Mouse (Mus musculus) gastrocnemius, postnatal 10 days (tissue): ENCODE results near the gene Thsd4. TPM values are rescaled to one million over a fixed set of nuclear protein-coding genes. Genes with fewer than 3 reads are reported as not detected.
A peak's percentile ranks its signal among the peaks of the same experiment; 100 is the strongest.

ENCODE experiments used
- DNase-seq: peaks from one replicate; pipeline ENCODE4 v3.0.0; 2021; ENCODE audit warnings: mixed read lengths
- total RNA-seq, 2 experiments: library from RNA; stranded (reverse); gene quantifications; 2 replicates each; pipeline ENCODE4 v1.2.3; 2021

The Thsd4 gene
- total RNA-seq, 2 experiments from 2014 or later, result 5.9 to 9.1 TPM

- DNase-seq, result no peak
Observed at GRCm38 (mm10) chr9:60517148-60517547, 4.7 kb downstream of the Thsd4 start.

GRCm38 (mm10) chr9:60516379-60516778 lies 5.5 kb downstream of the Thsd4 start:
- DNase-seq, result no peak

- no peak for DNase-seq
Observed at GRCm38 (mm10) chr9:60513329-60513788, 8.5 kb downstream of the Thsd4 start.

DNA sequence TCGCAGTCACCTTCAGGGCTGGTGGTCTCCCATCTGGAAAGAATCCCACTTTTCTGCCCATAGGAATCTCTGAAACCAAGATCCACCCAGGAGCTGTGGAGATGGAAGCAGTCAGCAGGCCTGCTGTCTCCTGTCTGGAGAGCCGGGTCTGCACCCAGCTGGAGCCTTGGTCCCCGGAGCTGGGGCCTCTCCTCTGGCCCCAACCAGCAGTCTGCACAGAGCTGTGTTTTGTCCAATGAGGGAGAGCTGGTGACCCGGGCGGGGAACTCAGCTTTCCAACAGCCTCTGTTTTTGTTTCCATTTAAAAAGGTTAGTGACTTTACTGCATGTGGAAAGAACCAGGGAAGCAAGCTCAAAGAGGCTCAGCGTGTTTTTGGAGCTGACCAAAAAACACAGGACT lies 11.0 kb downstream of the Thsd4 start:
- no peak for DNase-seq

- DNase-seq, result no peak
Observed at GRCm38 (mm10) chr9:60506136-60506535, 15.7 kb downstream of the Thsd4 start.

- DNase-seq, result no peak
Observed at GRCm38 (mm10) chr9:60504378-60505285, 17.2 kb downstream of the Thsd4 start.

DNA sequence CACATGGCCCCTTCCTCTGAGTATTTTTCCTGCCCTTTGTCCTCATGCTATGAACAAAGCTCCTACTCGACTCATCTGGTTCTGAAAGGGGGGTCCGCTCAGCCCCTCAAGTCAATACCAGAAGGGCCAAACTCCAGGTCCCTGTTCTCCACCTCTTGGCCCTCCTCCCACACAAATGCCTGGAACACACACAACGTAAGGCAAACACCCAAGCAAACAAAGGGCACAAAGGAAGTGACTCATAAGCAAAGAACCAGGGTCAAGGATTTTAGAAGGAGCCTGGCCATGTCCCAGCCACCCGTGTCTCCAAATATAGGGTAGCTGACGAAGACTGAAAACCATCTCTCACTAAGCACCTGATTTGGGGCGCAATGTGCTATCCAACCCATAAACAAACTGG lies 19.6 kb downstream of the Thsd4 start:
- DNase-seq, result no peak

- DNase-seq, result no peak
Observed at GRCm38 (mm10) chr9:60501504-60502179, 20.2 kb downstream of the Thsd4 start.

GRCm38 (mm10) chr9:60492275-60492974 lies 29.4 kb downstream of the Thsd4 start:
- no peak for DNase-seq

GRCm38 (mm10) chr9:60491489-60492100 lies 30.3 kb downstream of the Thsd4 start:
- DNase-seq, result no peak

DNA sequence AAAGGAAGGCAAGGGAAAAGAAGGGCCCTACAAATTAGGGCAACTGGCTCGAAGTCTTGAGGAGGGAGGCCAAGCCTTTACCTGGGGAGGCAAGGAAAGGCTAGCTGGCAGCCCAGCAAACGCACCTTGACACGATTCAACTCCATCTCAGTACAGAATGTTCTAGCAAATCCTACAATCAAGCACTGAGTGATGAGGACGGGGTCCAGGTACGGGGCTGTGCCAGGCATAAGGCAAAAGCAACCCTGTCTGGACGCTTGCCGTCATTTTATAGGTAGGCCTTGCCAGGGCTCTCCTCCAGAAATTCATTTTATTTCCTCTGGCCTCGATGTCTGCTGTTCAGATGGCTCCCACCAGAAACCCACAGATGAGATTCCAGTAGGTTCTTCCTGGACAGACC lies 30.8 kb downstream of the Thsd4 start:
- no peak for DNase-seq

GRCm38 (mm10) chr9:60488816-60489215 lies 33.0 kb downstream of the Thsd4 start:
- DNase-seq, result no peak

DNA sequence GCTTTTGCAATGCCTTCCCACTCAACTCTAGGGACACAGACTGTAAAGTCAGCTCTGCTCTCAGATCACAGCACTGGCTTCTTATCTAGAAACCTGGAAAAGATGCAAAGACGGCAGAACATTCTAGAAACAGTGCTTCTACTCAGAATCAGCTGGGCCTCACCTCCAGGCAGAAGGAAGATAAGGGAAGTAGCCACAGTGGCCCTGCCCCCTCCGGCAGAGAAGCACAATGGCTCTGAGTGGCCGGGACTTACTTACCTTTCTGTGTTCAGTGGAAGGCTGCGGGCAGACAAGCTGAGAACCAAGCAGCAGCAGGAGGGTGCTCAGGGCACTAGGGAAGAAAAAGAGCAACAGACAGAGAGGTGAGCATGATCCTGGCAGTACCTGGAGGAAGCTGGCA lies 39.7 kb downstream of the Thsd4 start:
- DNase-seq, result no peak

DNA sequence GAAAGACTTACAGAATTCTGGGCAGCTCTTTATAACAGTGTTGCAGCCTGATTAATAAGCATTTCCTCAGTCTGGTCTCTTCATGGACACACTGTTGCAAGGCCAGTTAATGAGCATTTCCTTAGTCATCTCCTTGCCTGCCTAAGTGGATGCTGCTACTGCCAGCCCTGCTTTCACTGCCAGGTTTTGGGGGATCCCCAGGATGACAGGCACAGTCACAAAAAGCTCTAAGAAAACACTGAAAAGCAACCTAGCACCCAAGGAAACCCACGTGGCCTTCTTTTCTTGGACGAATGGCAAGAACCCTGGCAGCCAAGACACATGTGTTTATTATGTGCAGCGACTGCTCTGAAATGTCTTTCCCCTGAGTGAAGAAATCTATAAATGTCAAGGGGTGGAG lies 41.8 kb downstream of the Thsd4 start:
- no peak for DNase-seq

DNA sequence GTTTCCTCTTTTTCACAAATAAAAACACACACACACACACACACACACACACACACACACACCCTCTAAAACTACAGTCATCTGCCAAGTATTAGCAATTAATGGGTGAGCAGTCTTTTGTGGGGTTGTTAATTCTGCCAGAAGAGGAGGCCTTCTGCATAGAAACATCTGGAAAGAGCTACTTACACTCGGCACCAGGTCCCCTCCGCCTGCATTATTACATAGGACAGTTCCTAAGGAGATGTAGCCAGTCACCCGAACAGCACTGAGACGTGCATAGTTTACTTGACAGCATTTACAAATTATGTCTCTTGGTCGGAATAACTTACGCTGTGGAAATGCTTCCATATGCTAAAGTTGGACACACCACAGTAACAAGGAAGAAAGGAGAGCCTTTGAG lies 43.0 kb downstream of the Thsd4 start:
- no peak for DNase-seq

DNA sequence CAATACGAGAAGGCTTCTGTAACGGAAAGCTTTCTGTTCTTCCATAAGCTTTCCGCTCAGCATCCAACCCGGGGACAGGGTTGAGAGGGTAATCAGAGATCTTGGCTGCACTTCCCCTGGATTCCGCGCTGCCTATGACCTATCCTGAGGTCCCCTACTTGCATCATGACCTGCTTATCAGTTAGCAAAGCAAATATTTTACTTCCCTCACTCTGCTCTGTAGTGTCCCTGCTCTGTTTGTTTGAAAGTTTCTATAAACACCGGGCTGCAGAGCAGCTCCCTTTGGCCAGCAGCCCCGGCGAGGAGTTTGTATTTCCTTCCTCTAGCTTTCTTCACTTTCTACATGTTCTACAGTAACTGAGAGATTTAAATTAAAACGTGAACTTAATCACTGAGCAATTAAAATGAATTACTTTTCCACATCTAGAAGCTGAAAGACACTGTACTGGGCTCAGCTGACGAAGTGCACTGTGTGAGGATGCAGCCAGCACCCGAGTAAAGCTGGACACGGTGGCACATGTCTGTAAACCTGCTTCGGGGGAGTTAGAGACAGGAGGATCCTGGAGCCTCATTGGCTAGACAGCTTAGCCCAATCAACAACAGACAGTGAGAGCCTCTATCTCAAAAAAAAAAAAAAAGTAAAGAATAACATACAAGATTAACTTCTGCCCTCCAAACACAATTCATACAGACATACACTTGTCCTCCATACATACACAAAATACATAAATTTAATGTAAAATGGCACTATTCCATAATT lies 43.7 kb downstream of the Thsd4 start:
- DNase-seq, result no peak

DNA sequence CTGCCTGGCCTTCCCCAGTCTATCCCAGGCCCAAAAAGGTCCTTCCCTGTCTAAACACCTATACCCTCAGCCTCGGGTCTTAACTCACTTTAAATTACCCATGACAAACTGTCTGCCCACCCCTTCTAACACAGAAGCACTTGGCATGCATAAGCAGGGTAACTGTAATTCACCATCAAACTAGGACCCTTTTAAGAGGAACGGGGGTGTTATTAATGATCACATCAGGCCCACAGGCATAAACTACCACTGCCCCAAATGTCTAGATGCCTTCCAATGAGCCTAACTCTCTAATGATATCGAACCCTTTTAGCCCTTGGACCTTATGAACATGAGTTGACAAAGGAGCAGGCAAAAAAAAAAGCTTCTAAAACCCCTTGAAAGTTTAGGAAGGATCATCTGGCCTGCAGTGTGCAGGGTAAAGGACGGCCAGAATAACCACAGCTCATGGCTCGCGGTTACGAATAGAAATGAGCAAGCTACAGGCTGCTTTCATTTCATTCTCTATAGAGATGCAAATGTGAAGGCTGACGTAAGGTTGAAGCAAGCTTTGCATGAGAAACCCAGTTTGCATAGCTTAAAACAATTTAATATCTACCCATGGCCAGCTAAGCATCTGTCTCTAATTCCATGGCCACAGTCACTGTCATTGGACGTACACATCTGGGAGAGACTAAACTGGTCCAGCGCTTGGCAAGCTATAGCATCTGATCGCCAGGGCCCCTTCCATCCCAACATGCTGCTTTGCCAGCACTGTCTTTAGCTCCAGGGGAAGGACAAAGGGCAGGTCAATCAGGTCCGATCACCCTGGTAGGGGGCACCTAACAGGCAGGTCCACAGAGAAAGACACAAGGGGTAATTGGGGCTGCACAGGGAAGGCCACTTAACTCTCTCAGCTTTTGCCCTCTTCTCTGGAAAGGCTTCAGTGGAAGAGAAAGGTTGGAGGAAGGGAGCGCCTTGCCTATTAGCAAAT lies 61.5 kb downstream of the Thsd4 start:
- no peak for DNase-seq

DNA sequence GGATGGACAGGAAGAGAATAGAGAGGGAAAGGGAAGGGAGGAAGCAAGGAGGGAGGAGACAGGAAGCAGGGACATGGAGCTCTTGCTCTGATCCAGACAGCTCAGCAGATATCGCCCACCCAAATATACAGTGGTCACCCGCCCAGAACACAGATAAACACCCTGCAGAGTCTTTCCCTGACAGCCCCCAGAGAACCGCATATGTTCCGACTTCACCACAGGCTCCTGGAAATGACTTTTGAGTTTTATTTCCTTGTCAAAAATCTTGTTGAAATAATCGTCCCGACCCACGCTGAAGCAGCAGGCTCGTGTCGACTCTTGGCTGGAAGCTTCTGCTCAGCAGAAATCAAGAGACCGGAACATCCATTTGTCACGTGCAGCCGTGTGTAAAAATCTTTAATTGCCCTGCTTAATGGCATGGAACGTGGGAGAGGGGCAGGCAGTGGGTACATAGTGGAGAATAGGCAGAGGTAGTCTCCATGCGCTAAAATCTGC lies 63.3 kb downstream of the Thsd4 start:
- no peak for DNase-seq

DNA sequence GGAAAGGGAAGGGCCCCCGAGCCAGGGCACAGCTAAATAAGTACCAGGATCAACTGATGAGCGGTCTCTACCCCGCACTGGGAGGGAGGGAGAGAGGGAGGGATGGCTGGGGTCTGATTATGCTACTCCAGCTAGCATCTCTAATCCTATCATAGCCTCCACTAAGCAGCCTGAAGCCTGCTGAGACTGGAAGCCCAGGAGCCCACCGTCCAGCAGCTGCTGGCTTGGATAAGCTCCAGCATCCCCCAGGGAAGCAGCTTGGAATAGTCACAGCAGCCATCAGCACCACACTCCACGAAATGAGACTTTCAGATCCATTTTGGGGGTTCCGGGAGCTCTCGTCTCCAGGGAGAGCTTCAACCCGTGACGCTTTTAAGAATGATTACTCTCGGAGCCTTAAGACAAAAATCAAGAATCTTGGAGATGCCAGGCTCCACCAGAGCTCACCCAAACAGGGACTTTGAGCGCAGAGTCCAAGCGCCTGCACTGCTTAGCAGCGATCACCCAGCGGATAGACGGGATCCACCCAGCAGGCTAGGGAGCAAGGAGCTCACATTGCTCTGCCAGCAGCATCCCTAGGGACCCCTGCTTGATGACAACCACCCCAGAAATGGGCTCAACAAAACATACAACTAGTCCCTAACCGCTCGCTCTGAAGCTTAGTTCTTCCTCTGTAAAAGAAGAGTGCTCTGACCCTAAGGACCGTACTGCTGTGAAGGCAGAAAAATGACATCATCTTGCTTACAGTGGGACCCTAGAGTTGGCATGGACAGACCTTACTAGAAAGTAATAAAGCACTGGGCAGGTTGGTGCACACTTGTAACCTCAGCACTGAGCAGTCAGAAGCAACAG lies 64.3 kb downstream of the Thsd4 start:
- peak; percentile 48 for DNase-seq
